Mouse (Mus musculus) neural tube, embryonic 15.5 days (tissue): ENCODE measurements at regions not wholly inside any gene's neighbourhood (a gene's known extent, or its start where the extent isn't known, plus 50 kb on each side); places are given as distances from the start of the nearest gene placed in this dataset.

Experiments used
- ATAC-seq: fragments of 200-750 bp; cut with Nextera tagmentation; 2 replicates; pipeline ENCODE4 v1.8.0; 2017; ENCODE audit warnings: mild to moderate bottlenecking, moderate TSS enrichment, moderate library complexity; ENCODE audit not compliant: low FRiP score
- H3K27ac ChIP-seq: fragments of 300-500 bp; sonication (generic); replicated peaks from 2 replicates; pipeline ENCODE4 v1.5.1; 2015; ENCODE audit warnings: mild to moderate bottlenecking, inconsistent platforms
- H3K27me3 ChIP-seq: fragments of 300-500 bp; sonication (generic); replicated peaks from 2 replicates; pipeline ENCODE4 v1.6.1; 2015; ENCODE audit warnings: inconsistent platforms
- H3K36me3 ChIP-seq: fragments of 300-500 bp; sonication (generic); 2 replicates; pipeline ENCODE4 v1.6.1; 2015; ENCODE audit warnings: inconsistent platforms
- H3K4me1 ChIP-seq: fragments of 300-500 bp; sonication (generic); 2 replicates; pipeline ENCODE4 v1.6.1; 2015; ENCODE audit warnings: inconsistent platforms
- H3K4me2 ChIP-seq: fragments of 300-500 bp; sonication (generic); 2 replicates; pipeline ENCODE4 v1.6.1; 2015; ENCODE audit warnings: inconsistent platforms, mild to moderate bottlenecking, moderate library complexity
- H3K4me3 ChIP-seq: fragments of 300-500 bp; sonication (generic); replicated peaks from 2 replicates; pipeline ENCODE4 v1.5.1; 2015; ENCODE audit warnings: mild to moderate bottlenecking, inconsistent platforms
- H3K9ac ChIP-seq: fragments of 300-500 bp; sonication (generic); replicated peaks from 2 replicates; pipeline ENCODE4 v1.6.1; 2015; ENCODE audit warnings: mild to moderate bottlenecking, inconsistent platforms
- H3K9me3 ChIP-seq: fragments of 300-500 bp; sonication (generic); replicated peaks from 2 replicates; pipeline ENCODE4 v1.6.1; 2016; ENCODE audit warnings: inconsistent platforms
- WGBS: fragments of 180-500 bp; shearing (Covaris S2); methylation state at CpG from one replicate; pipeline ENCODE4 v1.1.7; 2015; ENCODE audit warnings: mixed read lengths; 5-methylcytosine and 5-hydroxymethylcytosine counted together

- no peaks in the 10 kb centered on the region for H3K9me3 ChIP-seq
- no peak overlapping the region for H3K4me2 ChIP-seq
- no peak overlapping the region for H3K9ac ChIP-seq
- no peak overlapping the region for H3K27ac ChIP-seq
- WGBS = 59% methylated on average over 8 of the region's 8 CpGs
- no peak for ATAC-seq
- H3K4me3 ChIP-seq = no peak overlapping the region
- no peaks in the 10 kb centered on the region for H3K27me3 ChIP-seq
- no peaks in the 10 kb centered on the region for H3K36me3 ChIP-seq
- H3K4me1 ChIP-seq = peaks cover 5% of the 10 kb centered on the region; the same call in 1 of the 2 replicates
Measured at GRCm38 (mm10) chr17:4835065-4835705, 158.9 kb upstream of the Arid1b start.

GRCm38 (mm10) chr17:4840123-4840522 is 154.0 kb upstream of the Arid1b start:
- Histone ChIP-seq H3K4me3 (no peak overlapping the region), H3K9me3 (no peaks in the 10 kb centered on the region), H3K36me3 (no peaks in the 10 kb centered on the region), H3K27ac (no peak overlapping the region), H3K27me3 (no peaks in the 10 kb centered on the region), H3K4me2 (no peak overlapping the region), H3K4me1 (peaks cover 2% of the 10 kb centered on the region; the same call in 1 of the 2 replicates), H3K9ac (no peak overlapping the region)
- no peak for ATAC-seq
- 90% methylated on average over 3 of the region's 3 CpGs for WGBS

GRCm38 (mm10) chr17:4858304-4858703 is 135.8 kb upstream of the Arid1b start:
- Histone ChIP-seq H3K4me3 (no peak overlapping the region), H3K4me2 (no peak overlapping the region), H3K9me3 (no peaks in the 10 kb centered on the region), H3K27me3 (no peaks in the 10 kb centered on the region), H3K4me1 (no peaks in the 10 kb centered on the region), H3K27ac (no peak overlapping the region), H3K9ac (no peak overlapping the region), H3K36me3 (no peaks in the 10 kb centered on the region)
- WGBS = 96% methylated on average over 3 of the region's 3 CpGs
- no peak for ATAC-seq

GRCm38 (mm10) chr17:4864901-4865300 is 129.2 kb upstream of the Arid1b start:
- Histone ChIP-seq H3K27ac (no peak overlapping the region; the same call in 1 of the 2 replicates), H3K9ac (no peak overlapping the region), H3K4me2 (peak overlapping the region; percentile 41), H3K4me3 (no peak overlapping the region), H3K36me3 (no peaks in the 10 kb centered on the region), H3K9me3 (no peaks in the 10 kb centered on the region), H3K27me3 (no peaks in the 10 kb centered on the region), H3K4me1 (peaks cover 22% of the 10 kb centered on the region)
- ATAC-seq = no peak
- 53% methylated on average over 10 of the region's 10 CpGs for WGBS

GRCm38 (mm10) chr17:4865621-4866020 is 128.5 kb upstream of the Arid1b start:
- H3K27ac ChIP-seq = peak overlapping the region; percentile 51
- peak overlapping the region; percentile 41 for H3K4me2 ChIP-seq
- no peak overlapping the region for H3K9ac ChIP-seq
- 9% methylated on average over 10 of the region's 10 CpGs for WGBS
- 0 out of 2 replicates have a peak overlapping the region, but pooled peaks have one; percentile 9 for H3K4me3 ChIP-seq
- H3K36me3 ChIP-seq = no peaks in the 10 kb centered on the region
- H3K27me3 ChIP-seq = no peaks in the 10 kb centered on the region
- ATAC-seq = peak; percentile 63
- H3K4me1 ChIP-seq = peaks cover 22% of the 10 kb centered on the region
- H3K9me3 ChIP-seq = no peaks in the 10 kb centered on the region

- ATAC-seq = no peak; the same call in 1 of the 2 replicates
Measured at GRCm38 (mm10) chr17:4866026-4866896, 127.9 kb upstream of the Arid1b start.

GRCm38 (mm10) chr17:4867083-4867482 is 127.0 kb upstream of the Arid1b start:
- no peak for ATAC-seq
- Histone ChIP-seq H3K9ac (no peak overlapping the region), H3K4me1 (peaks cover 22% of the 10 kb centered on the region), H3K9me3 (no peaks in the 10 kb centered on the region), H3K4me2 (no peak overlapping the region), H3K36me3 (no peaks in the 10 kb centered on the region), H3K4me3 (no peak overlapping the region), H3K27ac (no peak overlapping the region), H3K27me3 (no peaks in the 10 kb centered on the region)
- 97% methylated on average over 5 of the region's 5 CpGs for WGBS

More at GRCm38 (mm10) chr17:4866026-4866896, 127.9 kb upstream of the Arid1b start:
- peaks cover 22% of the 10 kb centered on the region for H3K4me1 ChIP-seq
- peak overlapping the region; percentile 51 for H3K27ac ChIP-seq
- H3K4me3 ChIP-seq = 0 out of 2 replicates have a peak overlapping the region, but pooled peaks have one; percentile 9
- no peaks in the 10 kb centered on the region for H3K36me3 ChIP-seq
- no peak overlapping the region for H3K9ac ChIP-seq
- H3K9me3 ChIP-seq = no peaks in the 10 kb centered on the region
- WGBS = 32% methylated on average over 17 of the region's 17 CpGs
- peak overlapping the region; percentile 41 for H3K4me2 ChIP-seq
- H3K27me3 ChIP-seq = no peaks in the 10 kb centered on the region

GRCm38 (mm10) chr17:4867754-4868445 is 126.2 kb upstream of the Arid1b start:
- H3K4me2 ChIP-seq = no peak overlapping the region
- peaks cover 22% of the 10 kb centered on the region for H3K4me1 ChIP-seq
- ATAC-seq = no peak
- H3K4me3 ChIP-seq = no peak overlapping the region
- no peak overlapping the region for H3K27ac ChIP-seq
- no peak overlapping the region for H3K9ac ChIP-seq
- H3K9me3 ChIP-seq = no peaks in the 10 kb centered on the region
- H3K36me3 ChIP-seq = no peaks in the 10 kb centered on the region
- no peaks in the 10 kb centered on the region for H3K27me3 ChIP-seq
- WGBS = 79% methylated on average over 9 of the region's 9 CpGs

GRCm38 (mm10) chr17:4868446-4868825 is 125.7 kb upstream of the Arid1b start:
- ATAC-seq = no peak
- no peak overlapping the region for H3K4me3 ChIP-seq
- no peak overlapping the region for H3K9ac ChIP-seq
- no peak overlapping the region for H3K27ac ChIP-seq
- no peaks in the 10 kb centered on the region for H3K36me3 ChIP-seq
- no peaks in the 10 kb centered on the region for H3K9me3 ChIP-seq
- H3K27me3 ChIP-seq = no peaks in the 10 kb centered on the region
- WGBS = 95% methylated on average over 10 of the region's 10 CpGs
- H3K4me2 ChIP-seq = no peak overlapping the region
- peaks cover 22% of the 10 kb centered on the region for H3K4me1 ChIP-seq

GRCm38 (mm10) chr17:4868861-4869260 is 125.3 kb upstream of the Arid1b start:
- peaks cover 22% of the 10 kb centered on the region for H3K4me1 ChIP-seq
- no peak overlapping the region for H3K27ac ChIP-seq
- WGBS = 72% methylated on average over 5 of the region's 5 CpGs
- no peak overlapping the region for H3K4me2 ChIP-seq
- no peak for ATAC-seq
- no peaks in the 10 kb centered on the region for H3K9me3 ChIP-seq
- H3K9ac ChIP-seq = no peak overlapping the region
- H3K4me3 ChIP-seq = no peak overlapping the region
- no peaks in the 10 kb centered on the region for H3K27me3 ChIP-seq
- no peaks in the 10 kb centered on the region for H3K36me3 ChIP-seq

GRCm38 (mm10) chr17:4871267-4871666 is 122.9 kb upstream of the Arid1b start:
- Histone ChIP-seq H3K27ac (no peak overlapping the region), H3K27me3 (no peaks in the 10 kb centered on the region), H3K4me2 (no peak overlapping the region), H3K9me3 (no peaks in the 10 kb centered on the region), H3K36me3 (no peaks in the 10 kb centered on the region), H3K4me1 (peaks cover 3% of the 10 kb centered on the region), H3K4me3 (no peak overlapping the region), H3K9ac (no peak overlapping the region)
- 84% methylated on average over 2 of the region's 2 CpGs for WGBS
- no peak for ATAC-seq
